Mouse (Mus musculus) liver, embryonic 15.5 days (tissue): Measurements from ENCODE around the gene Phtf1. TPM values are rescaled to one million over a fixed set of nuclear protein-coding genes. Genes with fewer than 3 reads are reported as not detected.

ENCODE experiments used
- ATAC-seq: fragments of 200-750 bp; cut with Nextera tagmentation; 2 replicates; pipeline ENCODE4 v1.8.0; 2017; ENCODE audit warnings: moderate number of reproducible peaks, mild to moderate bottlenecking, moderate library complexity; ENCODE audit not compliant: insufficient read depth
- H3K27ac ChIP-seq: fragments of 300-500 bp; sonication (generic); replicated peaks from 2 replicates; pipeline ENCODE4 v1.5.1; 2015; ENCODE audit warnings: mild to moderate bottlenecking, inconsistent platforms
- H3K27me3 ChIP-seq: fragments of 300-500 bp; sonication (generic); 2 replicates; pipeline ENCODE4 v1.6.1; 2015; ENCODE audit warnings: mild to moderate bottlenecking, inconsistent platforms
- H3K36me3 ChIP-seq: fragments of 300-500 bp; sonication (generic); replicated peaks from 2 replicates; pipeline ENCODE4 v1.6.1; 2015; ENCODE audit warnings: moderate library complexity, mild to moderate bottlenecking, inconsistent platforms
- H3K4me1 ChIP-seq: fragments of 300-500 bp; sonication (generic); replicated peaks from 2 replicates; pipeline ENCODE4 v1.6.1; 2015; ENCODE audit warnings: inconsistent platforms
- H3K4me2 ChIP-seq: fragments of 300-500 bp; sonication (generic); 2 replicates; pipeline ENCODE4 v1.6.1; 2015; ENCODE audit warnings: moderate library complexity, mild to moderate bottlenecking, inconsistent platforms
- H3K4me3 ChIP-seq: fragments of 300-500 bp; sonication (generic); replicated peaks from 2 replicates; pipeline ENCODE4 v1.5.1; 2015; ENCODE audit warnings: mild to moderate bottlenecking, inconsistent platforms
- H3K9ac ChIP-seq: fragments of 300-500 bp; sonication (generic); 2 replicates; pipeline ENCODE4 v1.6.1; 2015; ENCODE audit warnings: moderate library complexity, mild to moderate bottlenecking, inconsistent platforms
- H3K9me3 ChIP-seq: fragments of 300-500 bp; sonication (generic); replicated peaks from 2 replicates; pipeline ENCODE4 v1.6.1; 2016; ENCODE audit warnings: inconsistent platforms
- WGBS: fragments of 180-500 bp; shearing (Covaris S2); methylation state at CpG from one replicate; pipeline ENCODE4 v1.1.7; 2015; ENCODE audit warnings: mixed read lengths; ENCODE audit not compliant: insufficient replicate concordance; 5-methylcytosine and 5-hydroxymethylcytosine counted together
- polyA plus RNA-seq: library from polyadenylated mRNA; unstranded; fragments of >200 nt; fragmentation: Nextera tagmentation; extraction: Ambion mirVana; gene quantifications from 2 replicates; pipeline ENCODE4 v1.2.1, GENCODE M21; 2015

Gene Phtf1
- polyA plus RNA-seq, 1 experiment from 2014 or later: 4.7 TPM

GRCm38 (mm10) chr3:104020101-104020500 is 52.2 kb downstream of the Phtf1 start:
- Histone ChIP-seq H3K27me3 (no peaks in the 10 kb centered on the region), H3K9me3 (no peaks in the 10 kb centered on the region), H3K4me2 (no peak overlapping the region), H3K36me3 (peaks cover 20% of the 10 kb centered on the region), H3K4me3 (no peak overlapping the region), H3K4me1 (no peaks in the 10 kb centered on the region), H3K27ac (no peak overlapping the region), H3K9ac (no peak overlapping the region)
- no peak for ATAC-seq
- WGBS: 80% methylated on average over 12 of the region's 12 CpGs

GRCm38 (mm10) chr3:104026938-104027337 is 59.0 kb downstream of the Phtf1 start:
- Histone ChIP-seq H3K4me1 (0 out of 2 replicates have a peak, but pooled peaks cover under 1% of the 10 kb centered on the region), H3K9me3 (no peaks in the 10 kb centered on the region), H3K27ac (no peak overlapping the region), H3K4me2 (no peak overlapping the region), H3K36me3 (no peaks in the 10 kb centered on the region), H3K4me3 (no peak overlapping the region), H3K9ac (no peak overlapping the region), H3K27me3 (no peaks in the 10 kb centered on the region)
- 57% methylated on average over 3 of the region's 3 CpGs for WGBS
- no peak for ATAC-seq

- Histone ChIP-seq H3K27me3 (no peaks in the 10 kb centered on the region), H3K9ac (no peak overlapping the region), H3K9me3 (no peaks in the 10 kb centered on the region), H3K36me3 (no peaks in the 10 kb centered on the region), H3K27ac (no peak overlapping the region), H3K4me1 (0 out of 2 replicates have a peak, but pooled peaks cover 3% of the 10 kb centered on the region), H3K4me3 (no peak overlapping the region), H3K4me2 (no peak overlapping the region)
- WGBS: 27% methylated on average over 1 of the region's 1 CpGs
- no peak for ATAC-seq
Observed at GRCm38 (mm10) chr3:104032086-104032485, 64.2 kb downstream of the Phtf1 start.

- no peak overlapping the region for H3K9ac ChIP-seq
- no peaks in the 10 kb centered on the region for H3K36me3 ChIP-seq
- no peaks in the 10 kb centered on the region for H3K27me3 ChIP-seq
- no peak overlapping the region for H3K4me3 ChIP-seq
- no peaks in the 10 kb centered on the region for H3K9me3 ChIP-seq
- no peak overlapping the region for H3K4me2 ChIP-seq
- whole genome bisulfite sequencing: 76% methylated on average over 1 of the region's 1 CpGs
- H3K4me1 ChIP-seq: 0 out of 2 replicates have a peak, but pooled peaks cover 3% of the 10 kb centered on the region
- ATAC-seq: no peak
- no peak overlapping the region for H3K27ac ChIP-seq
Observed at GRCm38 (mm10) chr3:104032747-104033146, 64.8 kb downstream of the Phtf1 start.

- WGBS: 76% methylated on average over 6 of the region's 6 CpGs
- Histone ChIP-seq H3K27me3 (no peaks in the 10 kb centered on the region), H3K4me3 (no peak overlapping the region), H3K36me3 (0 out of 2 replicates have a peak, but pooled peaks cover 4% of the 10 kb centered on the region), H3K4me1 (no peaks in the 10 kb centered on the region), H3K4me2 (no peak overlapping the region), H3K9ac (no peak overlapping the region), H3K27ac (no peak overlapping the region), H3K9me3 (no peaks in the 10 kb centered on the region)
- ATAC-seq: no peak
Observed at GRCm38 (mm10) chr3:104059001-104059622, 91.2 kb downstream of the Phtf1 start.

GRCm38 (mm10) chr3:104069395-104069794 is 101.5 kb downstream of the Phtf1 start:
- no peak for ATAC-seq
- Histone ChIP-seq H3K36me3 (no peaks in the 10 kb centered on the region; the same call in 1 of the 2 replicates), H3K27me3 (no peaks in the 10 kb centered on the region), H3K9me3 (no peaks in the 10 kb centered on the region), H3K4me3 (no peak overlapping the region), H3K27ac (no peak overlapping the region), H3K9ac (no peak overlapping the region), H3K4me1 (peaks cover 9% of the 10 kb centered on the region; the same call in 1 of the 2 replicates), H3K4me2 (no peak overlapping the region)

Other genes with a start within 250 kb of the Phtf1 start
- 2.5 and 2.8 TPM in 2 replicates for gene Olfml3, start 230.1 kb upstream of the Phtf1 start, polyA plus RNA-seq
- gene Gm10964, start 228.7 kb upstream of the Phtf1 start, polyA plus RNA-seq: not detected in 2 replicates
- 15.3 and 17.7 TPM in 2 replicates for gene Hipk1, start 176.5 kb upstream of the Phtf1 start, polyA plus RNA-seq
- 29.7 and 31.9 TPM in 2 replicates for gene Dclre1b, start 158.7 kb upstream of the Phtf1 start, polyA plus RNA-seq
- 13.0 and 15.4 TPM in 2 replicates for gene Ap4b1, start 158.6 kb upstream of the Phtf1 start, polyA plus RNA-seq
- gene Gm43064, start 158.5 kb upstream of the Phtf1 start, polyA plus RNA-seq: 1.1 and 1.2 TPM in 2 replicates
- gene Bcl2l15, start 135.5 kb upstream of the Phtf1 start, polyA plus RNA-seq: 1.5 TPM in 2 replicates
- 3.5 and 4.1 TPM in 2 replicates for gene Ptpn22, start 108.3 kb upstream of the Phtf1 start, polyA plus RNA-seq
- 3.7 and 3.8 TPM in 2 replicates for gene Rsbn1, start 54.0 kb upstream of the Phtf1 start, polyA plus RNA-seq